Mouse (Mus musculus) lung, adult 2 months (tissue): ENCODE data around the gene Tlcd1.
A peak's percentile ranks its signal among the peaks of the same experiment; 100 is the strongest.

Experiments
- CTCF ChIP-seq: fragments of 200-500 bp; IDR thresholded peaks from 2 replicates; pipeline ENCODE4 v1.5.1; 2011; ENCODE audit warnings: mild to moderate bottlenecking, low read length, control low read depth; ENCODE audit not compliant: insufficient read depth
- POLR2A ChIP-seq: fragments of 200-500 bp; IDR thresholded peaks from 2 replicates; pipeline ENCODE4 v1.6.1; 2011; ENCODE audit warnings: low read depth, mild to moderate bottlenecking, control low read depth, low read length, borderline replicate concordance; ENCODE audit errors: extremely low read depth

- TF ChIP-seq CTCF (peak; percentile 100), POLR2A (no peak)
Measured at GRCm38 (mm10) chr11:78159096-78159495, 17.4 kb upstream of the Tlcd1 start.
